Mouse (Mus musculus) myocyte (in vitro differentiated cells): Measurements from ENCODE around the gene Ccl21a.
"Not testable (repeated sequence)": the region's sequence is repeated elsewhere in the genome, so short reads cannot be mapped to it uniquely, and the experiment has no call there.

Experiments used
- CEBPB ChIP-seq: IDR thresholded peaks from 2 replicates; pipeline ENCODE4 v1.6.1; 2011; ENCODE audit warnings: mild to moderate bottlenecking, moderate library complexity; ENCODE audit not compliant: poor library complexity, insufficient read depth, severe bottlenecking
- E2F4 ChIP-seq: IDR thresholded peaks from one replicate; pipeline ENCODE4 v1.6.1; 2011; ENCODE audit warnings: mild to moderate bottlenecking, control low read depth, moderate library complexity; ENCODE audit not compliant: insufficient read depth
- MAX ChIP-seq: IDR thresholded peaks from one replicate; pipeline ENCODE4 v1.6.1; 2011; ENCODE audit warnings: low read depth, mild to moderate bottlenecking, control low read depth
- MYOD1 ChIP-seq, 3 experiments: IDR thresholded peaks; one replicate each; pipeline ENCODE4 v1.6.1; 2011; ENCODE audit warnings: control low read depth in 2 of 3, low read depth in 2 of 3, mild to moderate bottlenecking in 2 of 3, moderate library complexity in 1 of 3; ENCODE audit not compliant: insufficient read length in 2 of 3, control insufficient read depth in 1 of 3
- MYOG ChIP-seq, 3 experiments: IDR thresholded peaks; one replicate each; pipeline ENCODE4 v1.6.1; 2011; ENCODE audit warnings: control low read depth in 2 of 3, low read depth in 2 of 3, mild to moderate bottlenecking in 2 of 3; ENCODE audit not compliant: insufficient read length in 2 of 3, control insufficient read depth in 1 of 3, insufficient read depth in 1 of 3
- POLR2A ChIP-seq: IDR thresholded peaks from one replicate; pipeline ENCODE4 v1.6.1; 2011; ENCODE audit warnings: low read depth, mild to moderate bottlenecking, control low read depth, moderate library complexity; ENCODE audit not compliant: insufficient read length
- POLR2AphosphoS2 ChIP-seq: IDR thresholded peaks from one replicate; pipeline ENCODE4 v1.6.1; 2011; ENCODE audit warnings: low read depth, control low read depth; ENCODE audit not compliant: insufficient read length
- REST ChIP-seq: IDR thresholded peaks from one replicate; pipeline ENCODE4 v1.6.1; 2011; ENCODE audit warnings: mild to moderate bottlenecking, control low read depth, moderate library complexity; ENCODE audit not compliant: insufficient read depth, insufficient read length
- SRF ChIP-seq: IDR thresholded peaks from one replicate; pipeline ENCODE4 v1.6.1; 2011; ENCODE audit warnings: low read depth; ENCODE audit not compliant: control insufficient read depth, insufficient read length
- TCF12 ChIP-seq: IDR thresholded peaks from one replicate; pipeline ENCODE4 v1.6.1; 2011; ENCODE audit warnings: mild to moderate bottlenecking, control low read depth; ENCODE audit not compliant: poor library complexity, insufficient read depth, severe bottlenecking
- TCF3 ChIP-seq: IDR thresholded peaks from one replicate; pipeline ENCODE4 v1.6.1; 2011; ENCODE audit warnings: low read depth, control low read depth; ENCODE audit not compliant: insufficient read length
- USF1 ChIP-seq: IDR thresholded peaks from one replicate; pipeline ENCODE4 v1.6.1; 2011; ENCODE audit warnings: low read depth, mild to moderate bottlenecking, control low read depth, moderate library complexity

DNA sequence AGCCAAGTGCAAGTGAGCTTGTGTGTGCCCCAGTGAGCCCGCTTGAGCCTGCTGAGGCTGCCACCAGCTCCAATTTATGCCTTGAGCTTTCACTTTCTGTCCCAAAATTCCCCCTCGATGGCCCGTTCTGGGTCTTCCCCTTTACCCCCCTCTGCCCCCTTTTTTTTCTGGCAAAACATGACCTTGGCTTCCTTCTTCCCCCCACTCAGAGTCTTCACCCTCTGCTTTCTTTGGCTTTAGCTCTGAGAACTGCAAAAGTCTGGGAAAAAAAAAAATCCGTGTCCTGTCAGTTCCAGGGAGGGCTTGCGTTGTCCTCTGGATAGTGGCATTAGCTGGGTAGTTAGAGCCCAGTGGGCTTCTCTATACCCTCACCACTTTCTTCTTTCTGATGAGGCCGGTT lies 17.3 kb downstream of the Ccl21a start, which contains the start of gene Ccl19:
- TF ChIP-seq POLR2A; MYOD1 (IDR thresholded peaks at IDR 0.05; ENCODE audit: control insufficient read depth in 1 of 3, insufficient read length in 2 of 3, low read depth in 2 of 3); USF1; CEBPB; TCF12; MAX; MYOG (IDR thresholded peaks at IDR 0.05; ENCODE audit: control insufficient read depth in 1 of 3, insufficient read depth in 1 of 3, insufficient read length in 2 of 3, low read depth in 2 of 3); REST; TCF3; E2F4; POLR2AphosphoS2; SRF: not testable (repeated sequence)
